Mouse (Mus musculus) hindbrain, embryonic 11.5 days (tissue): ENCODE measurements around the gene Cd81. TPM values are rescaled to one million over a fixed set of nuclear protein-coding genes. Genes with fewer than 3 reads are reported as not detected.

Experiments used
- ATAC-seq: fragments of 200-750 bp; cut with Nextera tagmentation; 2 replicates; pipeline ENCODE4 v1.8.0; 2017; ENCODE audit warnings: mild to moderate bottlenecking, moderate TSS enrichment, moderate library complexity; ENCODE audit not compliant: low FRiP score
- DNase-seq: peaks from one replicate; pipeline ENCODE4 v3.0.0-alpha.2; 2015; ENCODE audit warnings: low spot score
- H3K27ac ChIP-seq: fragments of 300-500 bp; sonication (generic); 2 replicates; pipeline ENCODE4 v1.5.1; 2014; ENCODE audit warnings: mild to moderate bottlenecking, low read depth, low read length
- H3K27me3 ChIP-seq: fragments of 300-500 bp; sonication (generic); 2 replicates; pipeline ENCODE4 v1.6.1; 2014; ENCODE audit warnings: mild to moderate bottlenecking, low read length, moderate library complexity, mixed read lengths; ENCODE audit not compliant: control insufficient read depth, insufficient read depth
- H3K36me3 ChIP-seq: fragments of 300-500 bp; sonication (generic); 2 replicates; pipeline ENCODE4 v1.6.1; 2014; ENCODE audit warnings: mild to moderate bottlenecking, low read length, moderate library complexity, mixed read lengths; ENCODE audit not compliant: control insufficient read depth, insufficient read depth
- H3K4me1 ChIP-seq: fragments of 300-500 bp; sonication (generic); replicated peaks from 2 replicates; pipeline ENCODE4 v1.6.1; 2014; ENCODE audit warnings: low read length, mixed read lengths; ENCODE audit not compliant: control insufficient read depth, insufficient read depth
- H3K4me2 ChIP-seq: fragments of 300-500 bp; sonication (generic); replicated peaks from 2 replicates; pipeline ENCODE4 v1.6.1; 2014; ENCODE audit warnings: mild to moderate bottlenecking, low read depth, low read length
- H3K4me3 ChIP-seq: fragments of 300-500 bp; sonication (generic); 2 replicates; pipeline ENCODE4 v1.5.1; 2014; ENCODE audit warnings: low read depth, low read length
- H3K9ac ChIP-seq: fragments of 300-500 bp; sonication (generic); 2 replicates; pipeline ENCODE4 v1.6.1; 2014; ENCODE audit warnings: low read depth, low read length
- H3K9me3 ChIP-seq: fragments of 300-500 bp; sonication (generic); 2 replicates; pipeline ENCODE4 v1.6.1; 2016; ENCODE audit warnings: low read length; ENCODE audit not compliant: control insufficient read depth
- WGBS: fragments of 180-500 bp; shearing (Covaris S2); extraction: QIAGEN DNeasy Blood & Tissue Kit; methylation state at CpG from one replicate; pipeline ENCODE4 v1.1.7; 2014; 5-methylcytosine and 5-hydroxymethylcytosine counted together
- polyA plus RNA-seq: library from polyadenylated mRNA; unstranded; fragments of >200 nt; fragmentation: Nextera tagmentation; extraction: Ambion mirVana; gene quantifications from 2 replicates; pipeline ENCODE4 v1.2.1, GENCODE M21; 2014

The Cd81 gene
- polyA plus RNA-seq, 1 experiment from 2014 or later: 264 TPM

DNA sequence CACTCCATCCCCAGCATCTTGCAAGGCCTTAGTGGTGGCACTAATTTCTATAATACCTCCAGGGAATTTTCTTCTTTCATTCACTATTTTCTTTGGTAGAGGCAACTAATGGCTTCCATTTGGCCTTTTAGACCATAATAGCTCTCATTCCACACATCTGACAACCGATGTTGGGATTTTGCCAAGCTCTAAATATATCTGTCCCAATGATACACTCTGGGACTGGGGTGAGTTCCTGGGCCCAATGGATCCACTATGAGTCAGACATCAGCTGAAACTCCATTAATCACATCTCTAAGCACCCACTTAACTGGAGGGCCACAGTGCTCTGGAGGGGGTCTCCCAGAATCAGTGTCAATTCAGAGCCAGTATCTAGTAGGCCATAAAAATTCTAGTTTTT is 20.7 kb upstream of the Cd81 start:
- no peaks in the 10 kb centered on the region for H3K4me1 ChIP-seq
- no peak overlapping the region for H3K9ac ChIP-seq
- no peaks in the 10 kb centered on the region for H3K27me3 ChIP-seq
- no peak overlapping the region for H3K4me2 ChIP-seq
- DNase-seq (no peak), ATAC-seq (no peak)
- H3K9me3 ChIP-seq: no peaks in the 10 kb centered on the region
- no peak overlapping the region for H3K4me3 ChIP-seq
- 87% methylated on average over 1 of the region's 1 CpGs for WGBS
- no peak overlapping the region for H3K27ac ChIP-seq
- no peaks in the 10 kb centered on the region for H3K36me3 ChIP-seq

DNA sequence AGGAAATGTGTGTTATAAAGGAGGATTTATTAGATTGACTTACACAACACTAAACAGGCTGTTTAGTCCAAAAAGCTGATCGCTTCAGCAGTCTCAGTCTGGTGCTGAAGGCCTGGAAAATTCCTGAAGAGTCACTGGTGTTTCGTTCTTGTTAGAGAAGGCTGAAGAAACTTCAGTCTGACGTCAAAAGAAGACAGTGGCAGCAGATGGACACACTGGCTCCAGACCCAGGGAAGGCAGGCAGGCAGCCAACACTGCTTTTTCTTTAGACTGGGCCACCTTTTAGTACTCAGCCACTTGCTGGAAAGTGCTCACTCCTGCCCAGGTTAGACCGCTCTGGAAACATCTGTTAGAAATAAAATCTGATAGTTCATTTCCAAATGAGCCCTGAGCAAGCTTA is 19.0 kb upstream of the Cd81 start:
- Histone ChIP-seq H3K27me3 (no peaks in the 10 kb centered on the region), H3K27ac (no peak overlapping the region), H3K36me3 (no peaks in the 10 kb centered on the region), H3K9me3 (no peaks in the 10 kb centered on the region), H3K4me1 (no peaks in the 10 kb centered on the region), H3K4me3 (no peak overlapping the region), H3K9ac (no peak overlapping the region), H3K4me2 (no peak overlapping the region)
- 95% methylated on average over 4 of the region's 4 CpGs for WGBS
- DNase-seq: no peak
- ATAC-seq: no peak

DNA sequence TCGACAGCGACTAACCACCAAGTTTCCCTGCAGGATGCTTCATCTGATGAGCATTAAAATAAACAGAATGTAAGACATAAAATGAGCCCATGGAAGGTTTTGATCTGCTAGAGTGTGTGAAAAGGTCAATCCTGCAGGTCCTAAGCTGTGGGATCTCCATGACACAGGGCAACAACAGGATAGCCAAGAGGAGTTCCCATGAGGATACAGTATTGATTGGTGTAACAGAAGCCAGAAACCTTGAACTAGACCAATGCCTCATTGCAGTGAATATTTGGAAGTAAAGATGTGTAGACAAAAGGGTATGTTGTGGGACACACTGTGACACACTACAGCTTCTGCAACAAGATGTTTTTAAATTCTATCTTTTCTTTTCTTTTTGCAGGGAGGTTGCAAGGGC is 18.4 kb upstream of the Cd81 start:
- no peak for DNase-seq
- Histone ChIP-seq H3K4me1 (no peaks in the 10 kb centered on the region), H3K27ac (no peak overlapping the region), H3K9ac (no peak overlapping the region), H3K27me3 (no peaks in the 10 kb centered on the region), H3K4me3 (no peak overlapping the region), H3K4me2 (no peak overlapping the region), H3K36me3 (no peaks in the 10 kb centered on the region), H3K9me3 (no peaks in the 10 kb centered on the region)
- WGBS: 92% methylated on average over 2 of the region's 2 CpGs
- ATAC-seq: no peak

DNA sequence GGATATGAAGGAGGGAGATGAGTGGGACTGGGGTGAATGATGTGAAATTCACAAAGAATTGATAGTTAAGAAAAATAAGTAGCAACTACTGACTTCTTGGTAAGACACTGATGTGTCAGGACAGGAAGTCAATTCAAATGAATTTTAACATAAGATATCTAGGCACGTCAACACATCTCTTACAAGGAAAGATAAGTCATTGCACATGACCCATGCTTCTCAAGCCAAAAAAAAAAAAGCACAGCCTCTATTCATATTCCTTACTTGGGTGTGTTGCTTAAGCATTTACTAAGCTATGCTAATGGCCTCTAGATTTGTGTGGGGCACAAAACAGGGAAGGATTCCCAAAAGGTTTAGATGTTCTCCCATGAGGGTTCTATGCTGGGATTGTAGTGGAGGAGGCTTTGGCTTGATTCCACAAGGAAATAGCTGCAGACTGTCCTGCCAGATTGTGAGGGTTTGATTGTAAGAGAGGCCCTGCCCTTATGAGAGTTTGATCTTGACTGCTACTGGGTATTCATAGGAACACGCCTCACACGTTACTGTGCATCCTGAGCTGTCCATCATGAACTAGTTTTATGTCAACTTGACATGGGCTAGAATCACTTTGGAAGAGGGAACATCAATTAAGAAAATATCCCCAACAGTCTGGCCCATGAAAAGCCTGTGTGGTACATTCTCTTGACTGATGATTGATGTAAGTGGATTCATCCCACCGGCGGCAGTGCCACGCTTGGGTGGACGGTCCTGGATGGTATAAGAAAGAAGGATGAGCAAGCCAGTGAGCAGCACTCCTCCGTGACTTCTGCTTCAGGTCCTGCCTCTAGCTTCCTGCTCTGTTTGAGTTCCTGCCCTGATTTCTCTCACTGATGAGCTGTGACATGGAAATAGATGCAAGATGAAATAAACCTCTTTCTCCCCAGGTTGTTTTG is 17.8 kb upstream of the Cd81 start:
- Histone ChIP-seq H3K36me3 (no peaks in the 10 kb centered on the region), H3K9me3 (no peaks in the 10 kb centered on the region), H3K9ac (no peak overlapping the region), H3K27me3 (no peaks in the 10 kb centered on the region), H3K4me1 (no peaks in the 10 kb centered on the region), H3K4me3 (no peak overlapping the region), H3K4me2 (no peak overlapping the region), H3K27ac (no peak overlapping the region)
- 92% methylated on average over 8 of the region's 8 CpGs for WGBS
- ATAC-seq (no peak), DNase-seq (no peak)

DNA sequence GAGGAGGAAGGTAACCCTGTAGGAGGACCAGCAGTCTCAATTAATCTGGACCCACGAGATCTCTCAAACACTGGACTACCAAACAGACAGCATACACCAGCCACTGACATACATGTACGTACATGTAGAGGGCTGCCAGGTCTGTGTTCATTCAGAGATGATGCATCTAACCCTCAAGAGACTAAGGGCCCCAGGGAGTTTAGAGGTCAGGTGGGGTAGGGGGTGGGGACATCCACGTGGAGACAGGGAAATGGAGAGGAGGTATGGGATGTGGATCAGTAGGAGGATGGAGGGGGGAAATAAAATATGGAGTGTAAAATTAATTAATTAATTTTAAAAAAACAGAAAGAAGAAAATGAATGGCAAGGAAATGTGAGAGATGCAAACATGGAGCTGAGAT is 15.8 kb upstream of the Cd81 start:
- DNase-seq: no peak
- H3K4me3 ChIP-seq: no peak overlapping the region
- 86% methylated on average over 3 of the region's 3 CpGs for WGBS
- no peak overlapping the region for H3K4me2 ChIP-seq
- H3K4me1 ChIP-seq: no peaks in the 10 kb centered on the region
- H3K9me3 ChIP-seq: no peaks in the 10 kb centered on the region
- ATAC-seq: no peak
- no peak overlapping the region for H3K9ac ChIP-seq
- H3K36me3 ChIP-seq: no peaks in the 10 kb centered on the region
- no peak overlapping the region for H3K27ac ChIP-seq
- H3K27me3 ChIP-seq: no peaks in the 10 kb centered on the region

DNA sequence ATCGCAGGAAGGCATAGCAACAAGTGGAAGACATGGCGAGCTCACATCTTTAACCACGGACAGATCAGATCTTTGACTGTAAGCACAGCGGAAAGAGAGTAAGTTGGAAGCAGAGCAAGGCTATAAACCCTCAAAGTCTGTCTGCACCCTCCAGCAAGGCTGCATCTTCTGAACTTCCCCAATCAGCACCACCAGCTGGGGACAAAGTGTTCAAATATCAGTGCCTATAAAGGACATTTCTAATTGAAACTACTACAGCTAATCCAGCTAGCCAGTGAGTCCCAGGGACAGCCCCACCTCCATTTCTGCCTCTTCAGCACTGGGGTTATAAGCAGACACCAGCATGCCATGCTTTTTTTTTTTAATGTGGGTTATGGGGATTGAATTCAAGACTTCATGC is 15.2 kb upstream of the Cd81 start:
- no peak overlapping the region for H3K4me2 ChIP-seq
- H3K9ac ChIP-seq: no peak overlapping the region
- DNase-seq (no peak), ATAC-seq (no peak)
- H3K36me3 ChIP-seq: no peaks in the 10 kb centered on the region
- H3K4me3 ChIP-seq: no peak overlapping the region
- H3K27me3 ChIP-seq: no peaks in the 10 kb centered on the region
- H3K27ac ChIP-seq: no peak overlapping the region
- no peaks in the 10 kb centered on the region for H3K9me3 ChIP-seq
- no peaks in the 10 kb centered on the region for H3K4me1 ChIP-seq
- WGBS: 98% methylated on average over 4 of the region's 4 CpGs

DNA sequence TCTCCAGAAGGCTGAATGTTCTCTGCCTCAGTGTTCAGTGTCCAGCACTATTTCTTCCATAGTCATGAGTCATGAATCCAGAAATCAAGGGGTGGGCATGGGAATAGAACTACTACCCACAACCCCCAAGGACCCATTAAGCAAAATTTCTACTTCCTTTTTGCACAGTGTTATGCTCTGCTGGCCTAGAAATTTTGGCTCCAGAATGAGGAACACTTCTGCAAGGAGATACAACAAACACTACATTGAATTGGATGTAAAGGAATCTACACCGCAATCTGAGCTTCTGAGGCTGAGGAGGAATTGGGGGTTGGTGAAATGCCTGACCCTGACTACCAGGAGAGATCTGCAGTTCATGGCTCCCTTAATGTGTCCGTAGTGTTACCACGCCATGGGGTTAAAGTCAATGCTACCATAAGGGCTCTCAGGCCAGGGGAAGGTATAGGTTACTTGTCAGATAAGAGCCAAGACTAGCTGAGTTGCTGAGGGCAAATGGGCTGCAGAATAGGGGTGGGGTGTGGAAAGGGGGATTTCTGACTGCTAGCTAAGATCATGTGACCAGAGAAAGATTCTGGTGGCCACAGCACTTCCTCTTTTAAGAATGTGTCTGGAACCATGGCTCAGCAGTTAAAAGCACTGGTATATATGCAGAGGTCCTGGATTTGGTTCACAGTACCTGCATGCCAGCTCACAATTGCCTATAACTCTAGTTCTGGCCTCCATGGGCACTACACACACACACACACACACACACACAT is 14.2 kb upstream of the Cd81 start:
- Histone ChIP-seq H3K27ac (no peak overlapping the region), H3K9me3 (no peaks in the 10 kb centered on the region), H3K27me3 (no peaks in the 10 kb centered on the region), H3K4me1 (no peaks in the 10 kb centered on the region), H3K36me3 (no peaks in the 10 kb centered on the region), H3K4me2 (no peak overlapping the region), H3K4me3 (no peak overlapping the region), H3K9ac (no peak overlapping the region)
- DNase-seq: no peak
- 87% methylated on average over 3 of the region's 3 CpGs for WGBS
- ATAC-seq: no peak

DNA sequence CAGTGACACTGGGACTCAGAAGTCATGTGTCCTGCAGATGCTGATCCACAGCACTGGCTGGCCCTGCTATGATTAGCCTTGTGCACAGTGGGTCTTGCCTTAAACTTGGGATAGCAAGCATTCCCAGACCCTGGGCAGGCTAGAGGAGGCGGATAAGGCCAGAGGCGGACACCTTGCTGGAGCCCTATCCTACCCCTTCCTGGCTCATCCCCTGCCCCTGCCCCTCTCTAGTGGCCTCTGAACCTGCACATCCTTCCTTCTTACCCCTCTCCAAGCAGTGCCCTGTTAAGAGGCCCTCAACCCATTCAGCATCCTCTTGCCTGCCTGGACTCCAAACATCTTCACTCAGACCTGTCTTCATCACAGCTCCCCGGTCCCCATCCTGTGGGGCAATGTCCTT is 12.0 kb upstream of the Cd81 start:
- WGBS: 88% methylated on average over 3 of the region's 3 CpGs
- no peak overlapping the region for H3K4me3 ChIP-seq
- 0 out of 2 replicates have a peak, but pooled peaks cover 2% of the 10 kb centered on the region for H3K9me3 ChIP-seq
- DNase-seq (no peak), ATAC-seq (no peak)
- no peak overlapping the region for H3K4me2 ChIP-seq
- no peaks in the 10 kb centered on the region for H3K36me3 ChIP-seq
- no peaks in the 10 kb centered on the region for H3K27me3 ChIP-seq
- H3K9ac ChIP-seq: no peak overlapping the region
- no peaks in the 10 kb centered on the region for H3K4me1 ChIP-seq
- H3K27ac ChIP-seq: no peak overlapping the region
